Mouse (Mus musculus): ENCODE measurements at regions not wholly inside any gene's neighbourhood (a gene's known extent, or its start where the extent isn't known, plus 50 kb on each side); places are given as distances from the start of the nearest gene placed in this dataset.

GRCm38 (mm10) chr8:49326980-49327379 lies 483.2 kb upstream of the Tenm3 start:
- TF ChIP-seq CTCF (IDR thresholded peaks at IDR 0.05; ENCODE audit: low read depth, low read length), result no peak
- no peak for TF ChIP-seq POLR2A (IDR thresholded peaks at IDR 0.05; ENCODE audit: insufficient read depth, low read length)
- no peak for TF ChIP-seq EP300 (IDR thresholded peaks at IDR 0.05; ENCODE audit: insufficient read depth, low read depth, low read length)
